Mouse (Mus musculus): ENCODE measurements around the gene Fat4. TPM values are rescaled to one million over a fixed set of nuclear protein-coding genes. Genes with fewer than 3 reads are reported as not detected.

Fat4 gene
- polyA plus RNA-seq, 1 experiment from 2014 or later: 6.8 TPM

- 93% methylated on average over 2 of the region's 2 CpGs for WGBS
- Histone ChIP-seq H3K9me3 (ENCODE audit: control insufficient read depth, low read length) (peaks cover 3% of the 10 kb centered on the region; the same call in 1 of the 2 replicates), H3K4me3 (ENCODE audit: low read length) (no peak overlapping the region), H3K4me2 (ENCODE audit: low read length) (no peak overlapping the region), H3K9ac (ENCODE audit: low read depth, low read length) (no peak overlapping the region), H3K27me3 (replicated peaks; ENCODE audit: control insufficient read depth, insufficient read depth, low read length) (no peaks in the 10 kb centered on the region), H3K4me1 (ENCODE audit: control insufficient read depth, insufficient read depth, low read depth, low read length) (no peaks in the 10 kb centered on the region; the same call in 1 of the 2 replicates), H3K27ac (ENCODE audit: low read depth, low read length) (no peak overlapping the region), H3K36me3 (ENCODE audit: control insufficient read depth, insufficient read depth, low read length) (peaks cover 7% of the 10 kb centered on the region; the same call in 1 of the 2 replicates)
- no peak for ATAC-seq
Measured at GRCm38 (mm10) chr3:38875872-38876271, 10.9 kb upstream of the Fat4 start.

- H3K4me3 ChIP-seq (ENCODE audit: low read length): no peak overlapping the region
- WGBS: 87% methylated on average over 4 of the region's 4 CpGs
- H3K27ac ChIP-seq (ENCODE audit: low read depth, low read length): no peak overlapping the region
- H3K4me1 ChIP-seq (ENCODE audit: control insufficient read depth, insufficient read depth, low read depth, low read length): no peaks in the 10 kb centered on the region; the same call in 1 of the 2 replicates
- H3K27me3 ChIP-seq (replicated peaks; ENCODE audit: control insufficient read depth, insufficient read depth, low read length): no peaks in the 10 kb centered on the region
- no peak overlapping the region for H3K4me2 ChIP-seq (ENCODE audit: low read length)
- no peak overlapping the region for H3K9ac ChIP-seq (ENCODE audit: low read depth, low read length)
- ATAC-seq: no peak
- H3K9me3 ChIP-seq (ENCODE audit: control insufficient read depth, low read length): peaks cover 3% of the 10 kb centered on the region; the same call in 1 of the 2 replicates
- H3K36me3 ChIP-seq (ENCODE audit: control insufficient read depth, insufficient read depth, low read length): peaks cover 9% of the 10 kb centered on the region; the same call in 1 of the 2 replicates
Measured at GRCm38 (mm10) chr3:38876706-38877105, 10.0 kb upstream of the Fat4 start.

- Histone ChIP-seq H3K9me3 (ENCODE audit: control insufficient read depth, low read length) (peaks cover 3% of the 10 kb centered on the region; the same call in 1 of the 2 replicates), H3K27ac (ENCODE audit: low read depth, low read length) (no peak overlapping the region), H3K9ac (ENCODE audit: low read depth, low read length) (no peak overlapping the region), H3K4me3 (ENCODE audit: low read length) (no peak overlapping the region), H3K4me1 (ENCODE audit: control insufficient read depth, insufficient read depth, low read depth, low read length) (peaks cover 3% of the 10 kb centered on the region), H3K27me3 (replicated peaks; ENCODE audit: control insufficient read depth, insufficient read depth, low read length) (no peaks in the 10 kb centered on the region), H3K36me3 (ENCODE audit: control insufficient read depth, insufficient read depth, low read length) (peaks cover 9% of the 10 kb centered on the region; the same call in 1 of the 2 replicates), H3K4me2 (ENCODE audit: low read length) (no peak overlapping the region)
- no peak for ATAC-seq
- WGBS: 66% methylated on average over 6 of the region's 6 CpGs
Measured at GRCm38 (mm10) chr3:38882778-38883177, 4.0 kb upstream of the Fat4 start.

- Histone ChIP-seq H3K4me1 (ENCODE audit: control insufficient read depth, insufficient read depth, low read depth, low read length) (peaks cover 3% of the 10 kb centered on the region), H3K27ac (ENCODE audit: low read depth, low read length) (no peak overlapping the region; the same call in 1 of the 2 replicates), H3K9me3 (ENCODE audit: control insufficient read depth, low read length) (no peaks in the 10 kb centered on the region), H3K27me3 (replicated peaks; ENCODE audit: control insufficient read depth, insufficient read depth, low read length) (no peaks in the 10 kb centered on the region), H3K4me3 (ENCODE audit: low read length) (peak overlapping the region; percentile 22), H3K4me2 (ENCODE audit: low read length) (peak overlapping the region; percentile 93), H3K36me3 (ENCODE audit: control insufficient read depth, insufficient read depth, low read length) (peaks cover 7% of the 10 kb centered on the region; the same call in 1 of the 2 replicates), H3K9ac (ENCODE audit: low read depth, low read length) (peak overlapping the region; percentile 53)
- WGBS: 36% methylated on average over 9 of the region's 9 CpGs
- ATAC-seq: no peak
Measured at GRCm38 (mm10) chr3:38883676-38884075, 3.1 kb upstream of the Fat4 start.

- ATAC-seq: no peak
- 0% methylated on average over 6 of the region's 6 CpGs for WGBS
Measured at GRCm38 (mm10) chr3:38884276-38884675, 2.5 kb upstream of the Fat4 start.

GRCm38 (mm10) chr3:38884919-38885418 lies 1.8 kb upstream of the Fat4 start:
- H3K27me3 ChIP-seq (replicated peaks; ENCODE audit: control insufficient read depth, insufficient read depth, low read length): no peaks in the 10 kb centered on the region
- H3K4me3 ChIP-seq (ENCODE audit: low read length): peak overlapping the region; percentile 80
- no peaks in the 10 kb centered on the region for H3K9me3 ChIP-seq (ENCODE audit: control insufficient read depth, low read length)
- peaks cover 13% of the 10 kb centered on the region for H3K4me1 ChIP-seq (ENCODE audit: control insufficient read depth, insufficient read depth, low read depth, low read length)
- H3K4me2 ChIP-seq (ENCODE audit: low read length): peak overlapping the region; percentile 93
- 0% methylated on average over 24 of the region's 24 CpGs for WGBS
- peak overlapping the region; percentile 96 for H3K27ac ChIP-seq (ENCODE audit: low read depth, low read length)
- ATAC-seq: peak; percentile 35
- H3K9ac ChIP-seq (ENCODE audit: low read depth, low read length): peak overlapping the region; percentile 91
- H3K36me3 ChIP-seq (ENCODE audit: control insufficient read depth, insufficient read depth, low read length): peaks cover 4% of the 10 kb centered on the region; the same call in 1 of the 2 replicates

More at GRCm38 (mm10) chr3:38884276-38884675, 2.5 kb upstream of the Fat4 start:
- Histone ChIP-seq H3K4me1 (ENCODE audit: control insufficient read depth, insufficient read depth, low read depth, low read length) (peaks cover 6% of the 10 kb centered on the region), H3K36me3 (ENCODE audit: control insufficient read depth, insufficient read depth, low read length) (peaks cover 4% of the 10 kb centered on the region; the same call in 1 of the 2 replicates), H3K9me3 (ENCODE audit: control insufficient read depth, low read length) (no peaks in the 10 kb centered on the region), H3K9ac (ENCODE audit: low read depth, low read length) (peak overlapping the region; percentile 53), H3K27ac (ENCODE audit: low read depth, low read length) (peak overlapping the region; percentile 70), H3K4me3 (ENCODE audit: low read length) (peak overlapping the region; percentile 80), H3K4me2 (ENCODE audit: low read length) (peak overlapping the region; percentile 93), H3K27me3 (replicated peaks; ENCODE audit: control insufficient read depth, insufficient read depth, low read length) (no peaks in the 10 kb centered on the region)

GRCm38 (mm10) chr3:38885481-38886001 lies 1.2 kb upstream of the Fat4 start:
- Histone ChIP-seq H3K9ac (ENCODE audit: low read depth, low read length) (peak overlapping the region; percentile 91), H3K27me3 (replicated peaks; ENCODE audit: control insufficient read depth, insufficient read depth, low read length) (no peaks in the 10 kb centered on the region), H3K4me1 (ENCODE audit: control insufficient read depth, insufficient read depth, low read depth, low read length) (peaks cover 16% of the 10 kb centered on the region), H3K36me3 (ENCODE audit: control insufficient read depth, insufficient read depth, low read length) (peaks cover 4% of the 10 kb centered on the region; the same call in 1 of the 2 replicates), H3K4me3 (ENCODE audit: low read length) (peak overlapping the region; percentile 80), H3K9me3 (ENCODE audit: control insufficient read depth, low read length) (no peaks in the 10 kb centered on the region), H3K4me2 (ENCODE audit: low read length) (peak overlapping the region; percentile 93), H3K27ac (ENCODE audit: low read depth, low read length) (peak overlapping the region; percentile 96)
- WGBS: under 1% methylated on average over 52 of the region's 56 CpGs
- peak; percentile 89 for ATAC-seq

GRCm38 (mm10) chr3:38886061-38886821 lies 499 bp upstream of the Fat4 start:
- peak overlapping the region; percentile 93 for H3K4me2 ChIP-seq (ENCODE audit: low read length)
- H3K27me3 ChIP-seq (replicated peaks; ENCODE audit: control insufficient read depth, insufficient read depth, low read length): no peaks in the 10 kb centered on the region
- WGBS: under 1% methylated on average over 55 of the region's 60 CpGs
- 0 out of 2 replicates have a peak, but pooled peaks cover 3% of the 10 kb centered on the region for H3K36me3 ChIP-seq (ENCODE audit: control insufficient read depth, insufficient read depth, low read length)
- peak overlapping the region; percentile 80 for H3K4me3 ChIP-seq (ENCODE audit: low read length)
- peak overlapping the region; percentile 91 for H3K9ac ChIP-seq (ENCODE audit: low read depth, low read length)
- peak overlapping the region; percentile 96 for H3K27ac ChIP-seq (ENCODE audit: low read depth, low read length)
- H3K9me3 ChIP-seq (ENCODE audit: control insufficient read depth, low read length): no peaks in the 10 kb centered on the region
- peaks cover 16% of the 10 kb centered on the region for H3K4me1 ChIP-seq (ENCODE audit: control insufficient read depth, insufficient read depth, low read depth, low read length)
- no peak; the same call in 1 of the 2 replicates for ATAC-seq
